14 mouse cellular contexts compared by ENCODE assay signal in the genomic region with DNA sequence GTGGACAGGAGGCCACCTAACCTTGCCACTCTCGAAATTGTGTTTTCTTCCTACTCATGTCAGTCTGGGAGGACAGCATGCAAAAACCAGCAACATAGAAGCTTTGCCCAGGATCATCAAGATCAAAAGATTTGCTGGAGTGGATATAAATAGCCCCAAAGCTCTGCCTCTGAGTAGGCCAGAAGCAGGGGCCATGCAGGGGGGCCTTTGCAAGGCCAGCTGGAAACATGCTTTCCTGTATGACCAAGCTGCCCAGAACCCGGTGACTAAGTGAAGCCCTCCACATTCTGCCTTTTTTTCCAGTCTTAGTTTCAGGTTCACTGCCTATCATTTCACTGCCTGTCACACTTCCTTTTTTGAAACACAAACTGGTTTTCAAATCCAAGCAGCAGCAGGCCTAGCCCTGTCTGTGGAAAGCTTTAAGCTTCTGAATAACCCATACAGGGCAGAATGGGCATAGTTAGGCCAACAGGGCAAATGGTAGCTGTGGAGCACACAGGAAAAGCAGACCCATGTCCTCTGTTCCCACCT. TPM values are rescaled to one million over a fixed set of nuclear protein-coding genes. Genes with fewer than 3 reads are reported as not detected.
DNase-seq lines count a peak whose midpoint lies in the region; ATAC-seq and TF ChIP-seq lines count a peak whose summit lies in the region.
"Had no signal": no experiment of that assay in that cellular context is flagged by ENCODE, and none has a peak within 500 bp of the region (broad histone marks: within the 10 kb centered on the region; RNA-seq: fewer than 3 reads in every experiment).

No protein-coding gene starts in this region.

- peak overlapping the region; percentile 42 for H3K9ac ChIP-seq in heart, embryonic 14.5 days (ENCODE audit: low read length)
- H3K9ac ChIP-seq in midbrain, embryonic 16.5 days (ENCODE audit: low read depth, low read length): no peak overlapping the region
- no peak overlapping the region for H3K9ac ChIP-seq in midbrain, postnatal 0 days (replicated peaks; ENCODE audit: low read length, poor library complexity, severe bottlenecking)
- H3K9ac ChIP-seq: hindbrain, embryonic 13.5 days; midbrain, embryonic 13.5 days; neural tube, embryonic 13.5 days; stomach, embryonic 15.5 days had no signal

- ATAC-seq in heart, embryonic 14.5 days (ENCODE audit: insufficient number of reproducible peaks, insufficient read depth, low FRiP score, low read depth): no peak
- ATAC-seq in midbrain, embryonic 16.5 days: no peak
- no peak for ATAC-seq in midbrain, postnatal 0 days (ENCODE audit: low FRiP score)
- ATAC-seq: midbrain, embryonic 13.5 days had no signal

- H3K4me1 ChIP-seq in heart, embryonic 14.5 days (ENCODE audit: control insufficient read depth in 2 of 2, insufficient read depth in 2 of 2, low read length in 2 of 2): peaks cover 17 to 37% of the 10 kb centered on the region in 2 experiments
- peaks cover 7% of the 10 kb centered on the region; the same call in 1 of the 2 replicates for H3K4me1 ChIP-seq in midbrain, embryonic 16.5 days (ENCODE audit: control insufficient read depth, insufficient read depth, low read length)
- no peaks in the 10 kb centered on the region for H3K4me1 ChIP-seq in midbrain, postnatal 0 days (ENCODE audit: insufficient read depth, low read length)
- H3K4me1 ChIP-seq: stomach, embryonic 15.5 days had no signal

- DNase-seq in adrenal gland, postnatal 36 days: peak; percentile 17 to 35
- DNase-seq in adrenal gland, adult 18-20 months (ENCODE audit: low spot score in 2 of 2): no peak
- no peak for DNase-seq in heart, postnatal 10 days
- DNase-seq in midbrain, postnatal 0 days (ENCODE audit: low spot score): no peak
- peak; percentile 70 for DNase-seq in retina, postnatal 1 day
- no peak for DNase-seq in right cerebral cortex, adult 18-20 months
- DNase-seq: cerebellum, adult 8-10 months; kidney, adult 8-10 months had no signal

- H3K27me3 ChIP-seq in heart, embryonic 14.5 days (ENCODE audit: control insufficient read depth, insufficient read depth, low read length): no peaks in the 10 kb centered on the region
- H3K27me3 ChIP-seq in midbrain, embryonic 16.5 days (ENCODE audit: control insufficient read depth, insufficient read depth, low read depth, low read length): no peaks in the 10 kb centered on the region
- H3K27me3 ChIP-seq in midbrain, postnatal 0 days (ENCODE audit: insufficient read depth, low read length): no peaks in the 10 kb centered on the region
- H3K27me3 ChIP-seq: hindbrain, embryonic 13.5 days; midbrain, embryonic 13.5 days; neural tube, embryonic 13.5 days; stomach, embryonic 15.5 days had no signal

- intact Hi-C loops in heart, postnatal 10 days (cut with DNase I): no loop called here

- H3K36me3 ChIP-seq in heart, embryonic 14.5 days (ENCODE audit: control insufficient read depth, insufficient read depth, low read length): no peaks in the 10 kb centered on the region
- H3K36me3 ChIP-seq in midbrain, embryonic 16.5 days (ENCODE audit: control insufficient read depth, insufficient read depth, low read length): no peaks in the 10 kb centered on the region
- H3K36me3 ChIP-seq in midbrain, postnatal 0 days (ENCODE audit: insufficient read depth, low read length): no peaks in the 10 kb centered on the region
- H3K36me3 ChIP-seq: hindbrain, embryonic 13.5 days; midbrain, embryonic 13.5 days; neural tube, embryonic 13.5 days; stomach, embryonic 15.5 days had no signal

- H3K27ac ChIP-seq in heart, embryonic 14.5 days (replicated peaks in 1 of 2; ENCODE audit: control insufficient read depth in 1 of 2, insufficient read depth in 1 of 2, low read depth in 2 of 2, low read length in 2 of 2): peak overlapping the region; percentile 61 to 79
- H3K27ac ChIP-seq in midbrain, embryonic 16.5 days (ENCODE audit: low read length): 0 out of 2 replicates have a peak overlapping the region, but pooled peaks have one; percentile 28
- no peak overlapping the region; the same call in 1 of the 2 replicates for H3K27ac ChIP-seq in midbrain, postnatal 0 days (ENCODE audit: low read depth, low read length)
- H3K27ac ChIP-seq: hindbrain, embryonic 13.5 days; midbrain, embryonic 13.5 days; neural tube, embryonic 13.5 days; stomach, embryonic 15.5 days had no signal

- peak overlapping the region; percentile 17; the same call in 1 of the 2 replicates for H3K4me2 ChIP-seq in heart, embryonic 14.5 days (ENCODE audit: low read length)
- no peak overlapping the region for H3K4me2 ChIP-seq in midbrain, embryonic 16.5 days (ENCODE audit: low read length)
- no peak overlapping the region for H3K4me2 ChIP-seq in midbrain, postnatal 0 days (ENCODE audit: low read depth, low read length, poor library complexity, severe bottlenecking)
- H3K4me2 ChIP-seq: hindbrain, embryonic 13.5 days; midbrain, embryonic 13.5 days; neural tube, embryonic 13.5 days; stomach, embryonic 15.5 days had no signal

- WGBS in heart, embryonic 14.5 days: 21% methylated on average over 2 of the region's 2 CpGs
- 37% methylated on average over 2 of the region's 2 CpGs for WGBS in midbrain, embryonic 16.5 days
- WGBS in midbrain, postnatal 0 days: 47% methylated on average over 2 of the region's 2 CpGs

- no peak overlapping the region for H3K4me3 ChIP-seq in heart, embryonic 14.5 days (ENCODE audit: control insufficient read depth in 1 of 2, insufficient read depth in 1 of 2, low read depth in 1 of 2, low read length in 2 of 2)
- H3K4me3 ChIP-seq in midbrain, embryonic 16.5 days (ENCODE audit: low read depth, low read length): no peak overlapping the region
- H3K4me3 ChIP-seq in midbrain, postnatal 0 days (ENCODE audit: low read depth, low read length): no peak overlapping the region
- H3K4me3 ChIP-seq: hindbrain, embryonic 13.5 days; midbrain, embryonic 13.5 days; neural tube, embryonic 13.5 days; stomach, embryonic 15.5 days had no signal

- no peaks in the 10 kb centered on the region for H3K9me3 ChIP-seq in heart, embryonic 14.5 days (ENCODE audit: control insufficient read depth, low read length)
- no peaks in the 10 kb centered on the region for H3K9me3 ChIP-seq in midbrain, embryonic 16.5 days (replicated peaks; ENCODE audit: control insufficient read depth, low read length, poor library complexity, severe bottlenecking)
- no peaks in the 10 kb centered on the region for H3K9me3 ChIP-seq in midbrain, postnatal 0 days (ENCODE audit: low read length)
- H3K9me3 ChIP-seq: hindbrain, embryonic 13.5 days; midbrain, embryonic 13.5 days; neural tube, embryonic 13.5 days; stomach, embryonic 15.5 days had no signal

- TF ChIP-seq CTCF in midbrain, postnatal 0 days (IDR thresholded peaks at IDR 0.05): no peak

RNA-seq across cellular contexts. Expression of a gene that starts 19.1 kb away (rescaled TPM):
- total RNA-seq in adrenal gland, postnatal 36 days (2021): 100 to 1,000 TPM in 1 of 2 experiments, 10 to 100 TPM in 1; 96.2 to 114 TPM
- 100 to 1,000 TPM; 112 to 113 TPM for total RNA-seq in adrenal gland, adult 18-20 months (2021)
- polyA plus RNA-seq in heart, embryonic 14.5 days (2014; fragmentation: Nextera tagmentation; extraction: Ambion mirVana): 24.1 and 28.6 TPM in 2 replicates
- total RNA-seq in heart, postnatal 10 days (2021): 100 to 1,000 TPM; 127 to 142 TPM
- polyA plus RNA-seq in midbrain, embryonic 16.5 days (2015; fragmentation: Nextera tagmentation; extraction: Ambion mirVana): 24.6 and 25.6 TPM in 2 replicates
- total RNA-seq in midbrain, postnatal 0 days (2014; rRNA removed): 149 and 151 TPM in 2 replicates
- 29.0 and 34.5 TPM in 2 replicates for polyA plus RNA-seq in midbrain, postnatal 0 days (2015; fragmentation: Nextera tagmentation; extraction: Ambion mirVana)

Comparison
In these comparisons a context has a peak if more than half of its experiments do, and no peak if none do; other contexts are left out.
1. DNase-seq: peak in adrenal gland, postnatal 36 days (2 of 2) and retina, postnatal 1 day (single experiment); none in adrenal gland, adult 18-20 months (0 of 2), heart, postnatal 10 days (0 of 2), midbrain, postnatal 0 days (single experiment) and right cerebral cortex, adult 18-20 months (single experiment).